Mouse (Mus musculus) heart, adult 18-20 months (tissue): ENCODE results near the gene S1pr4. TPM values are rescaled to one million over a fixed set of nuclear protein-coding genes. Genes with fewer than 3 reads are reported as not detected.

Experiments used
- microRNA-seq, 2 experiments: library from miRNA; unstranded; fragments of <30 nt; microRNA quantifications; one replicate each; pipeline ENCODE4 v1.2.0; 2022
- total RNA-seq, 2 experiments: library from RNA; stranded (reverse); gene quantifications; 2 replicates each; pipeline ENCODE4 v1.2.3; 2021

S1pr4 gene
- total RNA-seq, 2 experiments from 2014 or later: 1.2 to 2.8 TPM

Small RNA genes lying within 50 kb of the gene (microRNA-seq; reads per million reads assigned to microRNA genes)
- gene Gm25595: 0 reads per million in 2 experiments

Other genes with a start within 250 kb of the S1pr4 start
- under 1 TPM; 0.42 to 0.87 TPM for gene Matk, start 247.2 kb downstream of the S1pr4 start, total RNA-seq
- 10 to 100 TPM; 85.7 to 89.6 TPM for gene Mrpl54, start 233.2 kb downstream of the S1pr4 start, total RNA-seq
- gene Apba3, start 233.2 kb downstream of the S1pr4 start, total RNA-seq: 100 to 1,000 TPM in 1 of 2 experiments, 10 to 100 TPM in 1; 85.9 to 110 TPM
- under 1 TPM in 1 of 2 experiments, not detected in 1; 0.87 TPM for gene Tjp3, start 208.6 kb downstream of the S1pr4 start, total RNA-seq
- gene Pip5k1c, start 207.2 kb downstream of the S1pr4 start, total RNA-seq: 10 to 100 TPM; 23.1 to 25.6 TPM
- gene Cactin, start 179.0 kb downstream of the S1pr4 start, total RNA-seq: 10 to 100 TPM; 14.6 to 15.8 TPM
- 1 to 10 TPM; 2.5 to 2.7 TPM for gene Tbxa2r, start 171.4 kb downstream of the S1pr4 start, total RNA-seq
- 1 to 10 TPM; 3.4 to 4.7 TPM for gene Gipc3, start 156.9 kb downstream of the S1pr4 start, total RNA-seq
- 10 to 100 TPM; 57.1 to 62.2 TPM for gene Hmg20b, start 149.7 kb downstream of the S1pr4 start, total RNA-seq
- gene Mfsd12, start 142.6 kb downstream of the S1pr4 start, total RNA-seq: 10 to 100 TPM; 11.0 to 12.7 TPM
- gene 4930404N11Rik, start 134.3 kb downstream of the S1pr4 start, total RNA-seq: under 1 TPM; 0.45 to 0.51 TPM
- gene Fzr1, start 121.6 kb downstream of the S1pr4 start, total RNA-seq: 10 to 100 TPM; 27.6 to 35.6 TPM
- 10 to 100 TPM; 49.9 to 59.6 TPM for gene Dohh, start 115.7 kb downstream of the S1pr4 start, total RNA-seq
- 1 to 10 TPM in 1 of 2 experiments, under 1 TPM in 1; 0.65 to 2.3 TPM for gene Gm48551, start 115.7 kb downstream of the S1pr4 start, total RNA-seq
- under 1 TPM in 1 of 2 experiments, not detected in 1; 0.51 TPM for gene Gm48552, start 111.1 kb downstream of the S1pr4 start, total RNA-seq
- 1 to 10 TPM; 1.9 to 2.2 TPM for gene Smim24, start 107.1 kb downstream of the S1pr4 start, total RNA-seq
- gene Nfic, start 44.5 kb downstream of the S1pr4 start, total RNA-seq: 10 to 100 TPM; 91.0 to 93.4 TPM
- gene Celf5, start 17.4 kb downstream of the S1pr4 start, total RNA-seq: under 1 TPM; 0.17 to 0.21 TPM
- 10 to 100 TPM; 61.9 to 64.3 TPM for gene Ncln, start 3.7 kb downstream of the S1pr4 start, total RNA-seq
- 1 to 10 TPM; 1.4 to 1.5 TPM for gene Gna15, start 24.1 kb upstream of the S1pr4 start, total RNA-seq
- 10 to 100 TPM; 47.8 to 49.8 TPM for gene Gna11, start 45.1 kb upstream of the S1pr4 start, total RNA-seq
- gene Aes, start 59.4 kb upstream of the S1pr4 start, total RNA-seq: 1,000 to 10,000 TPM; 1,011 to 1,083 TPM
- 1 to 10 TPM; 4.7 to 7.1 TPM for gene Tle2, start 74.4 kb upstream of the S1pr4 start, total RNA-seq
- gene Tle6, start 100.9 kb upstream of the S1pr4 start, total RNA-seq: 10 to 100 TPM in 1 of 2 experiments, 1 to 10 TPM in 1; 7.9 to 11.1 TPM
- 1 to 10 TPM; 2.6 TPM for gene BC025920, start 106.1 kb upstream of the S1pr4 start, total RNA-seq
- gene Sirt6, start 127.7 kb upstream of the S1pr4 start, total RNA-seq: 1 to 10 TPM; 5.6 to 6.3 TPM
- gene Ankrd24, start 128.4 kb upstream of the S1pr4 start, total RNA-seq: 10 to 100 TPM in 1 of 2 experiments, 1 to 10 TPM in 1; 7.5 to 10.3 TPM
- 1 to 10 TPM; 1.9 to 2.0 TPM for gene Gm10778, start 148.9 kb upstream of the S1pr4 start, total RNA-seq
- 1 to 10 TPM; 3.3 to 4.6 TPM for gene Zfp433, start 204.7 kb upstream of the S1pr4 start, total RNA-seq